Mouse (Mus musculus): ENCODE results near the gene Slc25a47. TPM values are rescaled to one million over a fixed set of nuclear protein-coding genes. Genes with fewer than 3 reads are reported as not detected.

Gene Slc25a47
- polyA plus RNA-seq, 1 experiment, result 3.6 TPM

- Histone ChIP-seq H3K4me2 (ENCODE audit: low read depth) (no peak overlapping the region), H3K79me2 (ENCODE audit: control insufficient read depth, insufficient read depth) (no peaks in the 10 kb centered on the region), H3K36me3 (ENCODE audit: control insufficient read depth, insufficient read depth) (no peaks in the 10 kb centered on the region), H3ac (ENCODE audit: control insufficient read depth, insufficient read length) (no peak overlapping the region), H3K4me3 (no peak overlapping the region), H3K27me3 (ENCODE audit: control insufficient read depth, insufficient read depth, insufficient read length) (no peaks in the 10 kb centered on the region)
- TF ChIP-seq SRF (IDR thresholded peaks at IDR 0.05; ENCODE audit: control insufficient read depth, insufficient read length, low read depth), result no peak
- peak; percentile 19 for TF ChIP-seq TCF3 (IDR thresholded peaks at IDR 0.05; ENCODE audit: insufficient read length, low read depth)
- TF ChIP-seq MYOG (IDR thresholded peaks at IDR 0.05; ENCODE audit: control insufficient read depth in 1 of 3, insufficient read depth in 1 of 3, insufficient read length in 2 of 3, low read depth in 2 of 3), result peak in 1 of 3 experiments; percentile 8
- no peak for TF ChIP-seq REST (IDR thresholded peaks at IDR 0.05; ENCODE audit: insufficient read depth, insufficient read length)
- peak in 2 of 3 experiments; percentile 79 to 83 for TF ChIP-seq MYOD1 (IDR thresholded peaks at IDR 0.05; ENCODE audit: control insufficient read depth in 1 of 3, insufficient read length in 2 of 3, low read depth in 2 of 3)
Observed at GRCm38 (mm10) chr12:108903600-108904275, 67.9 kb downstream of the Slc25a47 start.

GRCm38 (mm10) chr12:108904276-108904653 is 68.4 kb downstream of the Slc25a47 start:
- no peaks in the 10 kb centered on the region for H3K79me2 ChIP-seq (ENCODE audit: control insufficient read depth, insufficient read depth)
- H3K27me3 ChIP-seq (ENCODE audit: control insufficient read depth, insufficient read depth, insufficient read length), result no peaks in the 10 kb centered on the region
- no peak overlapping the region for H3K4me3 ChIP-seq
- TF ChIP-seq MYOG (IDR thresholded peaks at IDR 0.05; ENCODE audit: control insufficient read depth in 1 of 3, insufficient read depth in 1 of 3, insufficient read length in 2 of 3, low read depth in 2 of 3) (no peak), POLR2A (IDR thresholded peaks at IDR 0.05; ENCODE audit: insufficient read length, low read depth) (no peak), E2F4 (IDR thresholded peaks at IDR 0.05; ENCODE audit: insufficient read depth) (no peak), SRF (IDR thresholded peaks at IDR 0.05; ENCODE audit: control insufficient read depth, insufficient read length, low read depth) (no peak), MYOD1 (IDR thresholded peaks at IDR 0.05; ENCODE audit: control insufficient read depth in 1 of 3, insufficient read length in 2 of 3, low read depth in 2 of 3) (no peak), CEBPB (IDR thresholded peaks at IDR 0.05; ENCODE audit: insufficient read depth, poor library complexity, severe bottlenecking) (no peak), TCF3 (IDR thresholded peaks at IDR 0.05; ENCODE audit: insufficient read length, low read depth) (no peak), POLR2AphosphoS2 (IDR thresholded peaks at IDR 0.05; ENCODE audit: insufficient read length, low read depth) (no peak), TCF12 (IDR thresholded peaks at IDR 0.05; ENCODE audit: insufficient read depth, poor library complexity, severe bottlenecking) (no peak), USF1 (IDR thresholded peaks at IDR 0.05; ENCODE audit: low read depth) (no peak), REST (IDR thresholded peaks at IDR 0.05; ENCODE audit: insufficient read depth, insufficient read length) (no peak), MAX (IDR thresholded peaks at IDR 0.05; ENCODE audit: low read depth) (no peak)
- H3K36me3 ChIP-seq (ENCODE audit: control insufficient read depth, insufficient read depth), result no peaks in the 10 kb centered on the region
- no peak overlapping the region for H3ac ChIP-seq (ENCODE audit: control insufficient read depth, insufficient read length)
- H3K4me2 ChIP-seq (ENCODE audit: low read depth), result no peak overlapping the region

- H3K79me2 ChIP-seq (ENCODE audit: control insufficient read depth, insufficient read depth), result no peaks in the 10 kb centered on the region
- H3K4me3 ChIP-seq, result no peak overlapping the region
- no peak overlapping the region for H3ac ChIP-seq (ENCODE audit: control insufficient read depth, insufficient read length)
- no peak overlapping the region for H3K4me2 ChIP-seq (ENCODE audit: low read depth)
- no peaks in the 10 kb centered on the region for H3K27me3 ChIP-seq (ENCODE audit: control insufficient read depth, insufficient read depth, insufficient read length)
- TF ChIP-seq SRF (IDR thresholded peaks at IDR 0.05; ENCODE audit: control insufficient read depth, insufficient read length, low read depth) (no peak), MYOD1 (IDR thresholded peaks at IDR 0.05; ENCODE audit: control insufficient read depth in 1 of 3, insufficient read length in 2 of 3, low read depth in 2 of 3) (peak in 1 of 3 experiments; percentile 8), MYOG (IDR thresholded peaks at IDR 0.05; ENCODE audit: control insufficient read depth in 1 of 3, insufficient read depth in 1 of 3, insufficient read length in 2 of 3, low read depth in 2 of 3) (peak in 1 of 3 experiments; percentile 33), TCF3 (IDR thresholded peaks at IDR 0.05; ENCODE audit: insufficient read length, low read depth) (no peak), USF1 (IDR thresholded peaks at IDR 0.05; ENCODE audit: low read depth) (no peak)
- no peaks in the 10 kb centered on the region for H3K36me3 ChIP-seq (ENCODE audit: control insufficient read depth, insufficient read depth)
Observed at GRCm38 (mm10) chr12:108905620-108906302, 69.9 kb downstream of the Slc25a47 start.

GRCm38 (mm10) chr12:108906398-108906797 is 70.6 kb downstream of the Slc25a47 start:
- TF ChIP-seq POLR2A (IDR thresholded peaks at IDR 0.05; ENCODE audit: insufficient read length, low read depth) (no peak), SRF (IDR thresholded peaks at IDR 0.05; ENCODE audit: control insufficient read depth, insufficient read length, low read depth) (no peak), CEBPB (IDR thresholded peaks at IDR 0.05; ENCODE audit: insufficient read depth, poor library complexity, severe bottlenecking) (no peak), USF1 (IDR thresholded peaks at IDR 0.05; ENCODE audit: low read depth) (no peak), MYOG (IDR thresholded peaks at IDR 0.05; ENCODE audit: control insufficient read depth in 1 of 3, insufficient read depth in 1 of 3, insufficient read length in 2 of 3, low read depth in 2 of 3) (no peak), TCF3 (IDR thresholded peaks at IDR 0.05; ENCODE audit: insufficient read length, low read depth) (no peak), E2F4 (IDR thresholded peaks at IDR 0.05; ENCODE audit: insufficient read depth) (no peak), MYOD1 (IDR thresholded peaks at IDR 0.05; ENCODE audit: control insufficient read depth in 1 of 3, insufficient read length in 2 of 3, low read depth in 2 of 3) (no peak), REST (IDR thresholded peaks at IDR 0.05; ENCODE audit: insufficient read depth, insufficient read length) (no peak), TCF12 (IDR thresholded peaks at IDR 0.05; ENCODE audit: insufficient read depth, poor library complexity, severe bottlenecking) (no peak), POLR2AphosphoS2 (IDR thresholded peaks at IDR 0.05; ENCODE audit: insufficient read length, low read depth) (no peak), MAX (IDR thresholded peaks at IDR 0.05; ENCODE audit: low read depth) (no peak)
- Histone ChIP-seq H3K4me3 (no peak overlapping the region), H3K79me2 (ENCODE audit: control insufficient read depth, insufficient read depth) (no peaks in the 10 kb centered on the region), H3K36me3 (ENCODE audit: control insufficient read depth, insufficient read depth) (no peaks in the 10 kb centered on the region), H3ac (ENCODE audit: control insufficient read depth, insufficient read length) (no peak overlapping the region), H3K4me2 (ENCODE audit: low read depth) (no peak overlapping the region), H3K27me3 (ENCODE audit: control insufficient read depth, insufficient read depth, insufficient read length) (no peaks in the 10 kb centered on the region)

Other genes with a start within 250 kb of the Slc25a47 start
- 0.11 TPM for gene Degs2, start 133.7 kb upstream of the Slc25a47 start, polyA plus RNA-seq (2012; fragmentation: generic; extraction: Trizol)
- 15.3 TPM for gene Yy1, start 43.1 kb upstream of the Slc25a47 start, polyA plus RNA-seq (2012; fragmentation: generic; extraction: Trizol)
- gene Slc25a29, start 163 bp upstream of the Slc25a47 start, polyA plus RNA-seq (2012; fragmentation: generic; extraction: Trizol), result 20.9 TPM
- 14.0 TPM for gene Wdr25, start 57.6 kb downstream of the Slc25a47 start, polyA plus RNA-seq (2012; fragmentation: generic; extraction: Trizol)
- gene Wars, start 58.1 kb downstream of the Slc25a47 start, polyA plus RNA-seq (2012; fragmentation: generic; extraction: Trizol), result 180 TPM
- 0.10 TPM for gene Begain, start 232.2 kb downstream of the Slc25a47 start, polyA plus RNA-seq (2012; fragmentation: generic; extraction: Trizol)

All from myocyte (in vitro differentiated cells).